Mouse (Mus musculus) adrenal gland, adult 18-20 months (tissue): ENCODE results near the gene Cnih1. TPM values are rescaled to one million over a fixed set of nuclear protein-coding genes. Genes with fewer than 3 reads are reported as not detected.
"Not testable (repeated sequence)": the region's sequence is repeated elsewhere in the genome, so short reads cannot be mapped to it uniquely, and the experiment has no call there.

Experiments used
- DNase-seq, 2 experiments: peaks; one replicate each; pipeline ENCODE4 v3.0.0; 2021 to 2022; ENCODE audit warnings: low spot score in 2 of 2
- long read RNA-seq, 2 experiments: library from polyadenylated mRNA; stranded (forward); transcript quantifications; one replicate each; pipeline ENCODE4 v2.0.0; 2021
- total RNA-seq, 2 experiments: library from RNA; stranded (reverse); gene quantifications; 1 replicate in 1 of 2; 2 replicates in 1 of 2; pipeline ENCODE4 v1.2.3; 2021

Cnih1 gene
- 100 to 1,000 TPM; 100 to 124 TPM for total RNA-seq
- long read RNA-seq, experiment 1, transcript Cnih1-201 (5 exons, 1,538 nt) = major isoform, 50 of 55 reads
- long read RNA-seq, experiment 1, partial matches to known transcripts = 0 of 55 reads
- long read RNA-seq, experiment 1, other reads (novel, unspliced or antisense) = 5 of 55 reads
- long read RNA-seq, experiment 2, transcript Cnih1-201 (5 exons, 1,538 nt) = major isoform, 180 of 194 reads
- long read RNA-seq, experiment 2, partial matches to known transcripts = 0 of 194 reads
- long read RNA-seq, experiment 2, other reads (novel, unspliced or antisense) = 14 of 194 reads

- peak; percentile 93 to 95 for DNase-seq
These were observed at the start of gene Cnih1 for GRCm38 (mm10) chr14:46787787-46788504. Gene Cnih1, minus strand, starts transcription at chr14:46788411.

- peak; percentile 47 to 52 for DNase-seq
These were observed 44.4 kb upstream of the Cnih1 start for GRCm38 (mm10) chr14:46832354-46833272.

GRCm38 (mm10) chr14:46831837-46832333, 43.7 kb upstream of the Cnih1 start, which contains the start of gene Cgrrf1:
Gene Cgrrf1, plus strand, starts transcription at chr14:46832125.
- peak; percentile 93 for DNase-seq

GRCm38 (mm10) chr14:46831295-46831694, 43.1 kb upstream of the Cnih1 start:
- no peak for DNase-seq

GRCm38 (mm10) chr14:46827430-46827829, 39.2 kb upstream of the Cnih1 start:
- no peak for DNase-seq

GRCm38 (mm10) chr14:46823996-46824395, 35.8 kb upstream of the Cnih1 start:
- DNase-seq = no peak

- DNase-seq = peak; percentile 99
These were observed 33.9 kb upstream of the Cnih1 start, which contains the start of gene Gmfb for GRCm38 (mm10) chr14:46821873-46822716. Gene Gmfb, minus strand, starts transcription at chr14:46822242.

- DNase-seq = no peak
These were observed 33.2 kb upstream of the Cnih1 start for GRCm38 (mm10) chr14:46821271-46821872.

GRCm38 (mm10) chr14:46819961-46820360, 31.8 kb upstream of the Cnih1 start:
- not testable (repeated sequence) for DNase-seq

- DNase-seq = no peak
These were observed 30.5 kb upstream of the Cnih1 start for GRCm38 (mm10) chr14:46818743-46819142.

- no peak for DNase-seq
These were observed 28.9 kb upstream of the Cnih1 start for GRCm38 (mm10) chr14:46816916-46817622.

- DNase-seq = no peak
These were observed 27.4 kb upstream of the Cnih1 start for GRCm38 (mm10) chr14:46815640-46816039.

- no peak for DNase-seq
These were observed 19.7 kb upstream of the Cnih1 start for GRCm38 (mm10) chr14:46807927-46808326.

GRCm38 (mm10) chr14:46806186-46806585, 18.0 kb upstream of the Cnih1 start:
- no peak for DNase-seq

- no peak for DNase-seq
These were observed 15.6 kb upstream of the Cnih1 start for GRCm38 (mm10) chr14:46803791-46804190.

GRCm38 (mm10) chr14:46803259-46803658, 15.0 kb upstream of the Cnih1 start:
- DNase-seq = no peak

- no peak for DNase-seq
These were observed 12.6 kb upstream of the Cnih1 start for GRCm38 (mm10) chr14:46800684-46801345.

GRCm38 (mm10) chr14:46794157-46794556, 5.9 kb upstream of the Cnih1 start:
- DNase-seq = peak in 1 of 2 experiments; percentile 40
